Mouse (Mus musculus) kidney, postnatal 14 days (tissue): ENCODE measurements around the gene Ankrd16.

ENCODE experiments used
- DNase-seq: peaks from one replicate; pipeline ENCODE4 v3.0.0; 2022; ENCODE audit warnings: mixed read lengths

Ankrd16 gene

GRCm38 (mm10) chr2:11777091-11778068 lies at the start of gene Ankrd16, which contains the start of gene Fbh1:
TSS of gene Ankrd16 (plus strand) at chr2:11777876.
TSS of gene Fbh1 (minus strand) at chr2:11777582.
- peak; percentile 100 for DNase-seq

- DNase-seq = no peak
Measured at GRCm38 (mm10) chr2:11729091-11729490, 48.6 kb upstream of the Ankrd16 start.

GRCm38 (mm10) chr2:11732978-11733377 lies 44.7 kb upstream of the Ankrd16 start:
- DNase-seq = no peak

GRCm38 (mm10) chr2:11735853-11736252 lies 41.8 kb upstream of the Ankrd16 start:
- no peak for DNase-seq

GRCm38 (mm10) chr2:11738794-11739193 lies 38.9 kb upstream of the Ankrd16 start:
- no peak for DNase-seq

GRCm38 (mm10) chr2:11739516-11740051 lies 38.1 kb upstream of the Ankrd16 start:
- DNase-seq = no peak

- no peak for DNase-seq
Measured at GRCm38 (mm10) chr2:11762541-11762940, 15.1 kb upstream of the Ankrd16 start.

GRCm38 (mm10) chr2:11765694-11766093 lies 12.0 kb upstream of the Ankrd16 start:
- DNase-seq = no peak

- no peak for DNase-seq
Measured at GRCm38 (mm10) chr2:11766485-11767160, 11.1 kb upstream of the Ankrd16 start.

- DNase-seq = no peak
Measured at GRCm38 (mm10) chr2:11767161-11767545, 10.5 kb upstream of the Ankrd16 start.

- DNase-seq = no peak
Measured at GRCm38 (mm10) chr2:11771701-11772100, 6.0 kb upstream of the Ankrd16 start.

GRCm38 (mm10) chr2:11772401-11772800 lies 5.3 kb upstream of the Ankrd16 start:
- no peak for DNase-seq

GRCm38 (mm10) chr2:11774426-11774825 lies 3.2 kb upstream of the Ankrd16 start:
- peak; percentile 5 for DNase-seq

- DNase-seq = no peak
Measured at GRCm38 (mm10) chr2:11775121-11775520, 2.6 kb upstream of the Ankrd16 start.

GRCm38 (mm10) chr2:11776415-11776814 lies 1.3 kb upstream of the Ankrd16 start:
- no peak for DNase-seq

GRCm38 (mm10) chr2:11778087-11778823 lies 579 bp downstream of the Ankrd16 start:
- DNase-seq = peak; percentile 90

GRCm38 (mm10) chr2:11784159-11784558 lies 6.5 kb downstream of the Ankrd16 start:
- no peak for DNase-seq

- no peak for DNase-seq
Measured at GRCm38 (mm10) chr2:11794668-11795067, 17.0 kb downstream of the Ankrd16 start.

GRCm38 (mm10) chr2:11797930-11798364 lies 20.3 kb downstream of the Ankrd16 start:
- no peak for DNase-seq

- no peak for DNase-seq
Measured at GRCm38 (mm10) chr2:11801299-11801930, 23.7 kb downstream of the Ankrd16 start.
